Mouse (Mus musculus): ENCODE data around the gene Dnajb4. TPM values are rescaled to one million over a fixed set of nuclear protein-coding genes. Genes with fewer than 3 reads are reported as not detected.
"Not testable (repeated sequence)": the region's sequence is repeated elsewhere in the genome, so short reads cannot be mapped to it uniquely, and the experiment has no call there.

The Dnajb4 gene
- polyA plus RNA-seq, 1 experiment from 2014 or later: 41.3 TPM

GRCm38 (mm10) chr3:152151725-152152482 lies 58.2 kb downstream of the Dnajb4 start:
- no peaks in the 10 kb centered on the region for H3K9me3 ChIP-seq (ENCODE audit: control insufficient read depth, low read length)
- H3K4me1 ChIP-seq (ENCODE audit: control insufficient read depth, insufficient read depth, low read length): no peaks in the 10 kb centered on the region
- WGBS: 64% methylated on average over 29 of the region's 29 CpGs
- ATAC-seq (ENCODE audit: low FRiP score, low TSS enrichment): peak; percentile 20; the same call in 1 of the 2 replicates
- no peaks in the 10 kb centered on the region for H3K36me3 ChIP-seq (ENCODE audit: control insufficient read depth, insufficient read depth, low read length)
- DNase-seq: peak; percentile 31
- 0 out of 2 replicates have a peak overlapping the region, but pooled peaks have one; percentile 0 for H3K4me3 ChIP-seq (replicated peaks; ENCODE audit: low read depth, low read length)
- H3K27me3 ChIP-seq (ENCODE audit: control insufficient read depth, insufficient read depth, low read length): no peaks in the 10 kb centered on the region
- H3K9ac ChIP-seq (replicated peaks; ENCODE audit: low read length): no peak overlapping the region
- peak overlapping the region; percentile 27 for H3K4me2 ChIP-seq (ENCODE audit: low read length)
- H3K27ac ChIP-seq (replicated peaks; ENCODE audit: low read depth, low read length): no peak overlapping the region

GRCm38 (mm10) chr3:152149863-152150262 lies 60.2 kb downstream of the Dnajb4 start:
- no peak for ATAC-seq (ENCODE audit: low FRiP score, low TSS enrichment)
- WGBS: 69% methylated on average over 3 of the region's 3 CpGs

GRCm38 (mm10) chr3:152149449-152149848 lies 60.7 kb downstream of the Dnajb4 start:
- WGBS: 82% methylated on average over 7 of the region's 7 CpGs

More at GRCm38 (mm10) chr3:152149863-152150262, 60.2 kb downstream of the Dnajb4 start:
- Histone ChIP-seq H3K4me1 (ENCODE audit: control insufficient read depth, insufficient read depth, low read length) (no peaks in the 10 kb centered on the region), H3K27ac (replicated peaks; ENCODE audit: low read depth, low read length) (no peak overlapping the region), H3K36me3 (ENCODE audit: control insufficient read depth, insufficient read depth, low read length) (no peaks in the 10 kb centered on the region), H3K9ac (replicated peaks; ENCODE audit: low read length) (no peak overlapping the region), H3K9me3 (ENCODE audit: control insufficient read depth, low read length) (no peaks in the 10 kb centered on the region), H3K27me3 (ENCODE audit: control insufficient read depth, insufficient read depth, low read length) (no peaks in the 10 kb centered on the region), H3K4me3 (replicated peaks; ENCODE audit: low read depth, low read length) (no peak overlapping the region), H3K4me2 (ENCODE audit: low read length) (no peak overlapping the region)
- no peak for DNase-seq

GRCm38 (mm10) chr3:152147085-152147831 lies 62.8 kb downstream of the Dnajb4 start:
- Histone ChIP-seq H3K9me3 (ENCODE audit: control insufficient read depth, low read length) (no peaks in the 10 kb centered on the region), H3K4me1 (ENCODE audit: control insufficient read depth, insufficient read depth, low read length) (no peaks in the 10 kb centered on the region), H3K9ac (replicated peaks; ENCODE audit: low read length) (no peak overlapping the region), H3K36me3 (ENCODE audit: control insufficient read depth, insufficient read depth, low read length) (no peaks in the 10 kb centered on the region), H3K27ac (replicated peaks; ENCODE audit: low read depth, low read length) (no peak overlapping the region), H3K4me2 (ENCODE audit: low read length) (no peak overlapping the region), H3K27me3 (ENCODE audit: control insufficient read depth, insufficient read depth, low read length) (no peaks in the 10 kb centered on the region), H3K4me3 (replicated peaks; ENCODE audit: low read depth, low read length) (no peak overlapping the region)
- ATAC-seq (ENCODE audit: low FRiP score, low TSS enrichment) (no peak), DNase-seq (no peak)
- 77% methylated on average over 12 of the region's 12 CpGs for WGBS

More at GRCm38 (mm10) chr3:152149449-152149848, 60.7 kb downstream of the Dnajb4 start:
- no peak overlapping the region for H3K27ac ChIP-seq (replicated peaks; ENCODE audit: low read depth, low read length)
- H3K27me3 ChIP-seq (ENCODE audit: control insufficient read depth, insufficient read depth, low read length): no peaks in the 10 kb centered on the region
- H3K4me1 ChIP-seq (ENCODE audit: control insufficient read depth, insufficient read depth, low read length): no peaks in the 10 kb centered on the region
- ATAC-seq (ENCODE audit: low FRiP score, low TSS enrichment): no peak
- H3K4me3 ChIP-seq (replicated peaks; ENCODE audit: low read depth, low read length): no peak overlapping the region
- no peaks in the 10 kb centered on the region for H3K36me3 ChIP-seq (ENCODE audit: control insufficient read depth, insufficient read depth, low read length)
- H3K9ac ChIP-seq (replicated peaks; ENCODE audit: low read length): no peak overlapping the region
- no peak for DNase-seq
- no peak overlapping the region for H3K4me2 ChIP-seq (ENCODE audit: low read length)
- no peaks in the 10 kb centered on the region for H3K9me3 ChIP-seq (ENCODE audit: control insufficient read depth, low read length)

- no peaks in the 10 kb centered on the region for H3K9me3 ChIP-seq (ENCODE audit: control insufficient read depth, low read length)
- ATAC-seq (ENCODE audit: low FRiP score, low TSS enrichment) (no peak; the same call in 1 of the 2 replicates), DNase-seq (no peak)
- H3K4me1 ChIP-seq (ENCODE audit: control insufficient read depth, insufficient read depth, low read length): no peaks in the 10 kb centered on the region
- no peak overlapping the region for H3K9ac ChIP-seq (replicated peaks; ENCODE audit: low read length)
- no peaks in the 10 kb centered on the region for H3K27me3 ChIP-seq (ENCODE audit: control insufficient read depth, insufficient read depth, low read length)
- WGBS: 71% methylated on average over 2 of the region's 2 CpGs
- no peaks in the 10 kb centered on the region for H3K36me3 ChIP-seq (ENCODE audit: control insufficient read depth, insufficient read depth, low read length)
- no peak overlapping the region for H3K4me3 ChIP-seq (replicated peaks; ENCODE audit: low read depth, low read length)
- H3K4me2 ChIP-seq (ENCODE audit: low read length): no peak overlapping the region
- no peak overlapping the region for H3K27ac ChIP-seq (replicated peaks; ENCODE audit: low read depth, low read length)
Measured at GRCm38 (mm10) chr3:152145186-152145585, 64.9 kb downstream of the Dnajb4 start.

GRCm38 (mm10) chr3:152142989-152143695 lies 67.0 kb downstream of the Dnajb4 start:
- Histone ChIP-seq H3K27ac (replicated peaks; ENCODE audit: low read depth, low read length) (no peak overlapping the region), H3K9ac (replicated peaks; ENCODE audit: low read length) (no peak overlapping the region), H3K36me3 (ENCODE audit: control insufficient read depth, insufficient read depth, low read length) (no peaks in the 10 kb centered on the region), H3K9me3 (ENCODE audit: control insufficient read depth, low read length) (no peaks in the 10 kb centered on the region), H3K27me3 (ENCODE audit: control insufficient read depth, insufficient read depth, low read length) (no peaks in the 10 kb centered on the region), H3K4me2 (ENCODE audit: low read length) (no peak overlapping the region), H3K4me1 (ENCODE audit: control insufficient read depth, insufficient read depth, low read length) (no peaks in the 10 kb centered on the region), H3K4me3 (replicated peaks; ENCODE audit: low read depth, low read length) (no peak overlapping the region)
- no peak for DNase-seq
- no peak for ATAC-seq (ENCODE audit: low FRiP score, low TSS enrichment)
- WGBS: 84% methylated on average over 6 of the region's 6 CpGs

- H3K27ac ChIP-seq (replicated peaks; ENCODE audit: low read depth, low read length): no peak overlapping the region
- 69% methylated on average over 3 of the region's 3 CpGs for WGBS
- DNase-seq: no peak
- no peak overlapping the region for H3K4me3 ChIP-seq (replicated peaks; ENCODE audit: low read depth, low read length)
- ATAC-seq (ENCODE audit: low FRiP score, low TSS enrichment): no peak
- no peak overlapping the region for H3K9ac ChIP-seq (replicated peaks; ENCODE audit: low read length)
- H3K9me3 ChIP-seq (ENCODE audit: control insufficient read depth, low read length): no peaks in the 10 kb centered on the region
- H3K4me1 ChIP-seq (ENCODE audit: control insufficient read depth, insufficient read depth, low read length): no peaks in the 10 kb centered on the region
- H3K27me3 ChIP-seq (ENCODE audit: control insufficient read depth, insufficient read depth, low read length): no peaks in the 10 kb centered on the region
- no peak overlapping the region for H3K4me2 ChIP-seq (ENCODE audit: low read length)
- H3K36me3 ChIP-seq (ENCODE audit: control insufficient read depth, insufficient read depth, low read length): no peaks in the 10 kb centered on the region
Measured at GRCm38 (mm10) chr3:152142146-152142545, 68.0 kb downstream of the Dnajb4 start.

- WGBS: 89% methylated on average over 3 of the region's 3 CpGs
- H3K36me3 ChIP-seq (ENCODE audit: control insufficient read depth, insufficient read depth, low read length): not testable (repeated sequence)
Measured at GRCm38 (mm10) chr3:152139308-152139707, 70.8 kb downstream of the Dnajb4 start.

More at GRCm38 (mm10) chr3:152139308-152139707, 70.8 kb downstream of the Dnajb4 start:
- H3K9me3 ChIP-seq (ENCODE audit: control insufficient read depth, low read length); H3K27ac ChIP-seq (replicated peaks; ENCODE audit: low read depth, low read length); DNase-seq; H3K4me3 ChIP-seq (replicated peaks; ENCODE audit: low read depth, low read length); H3K4me2 ChIP-seq (ENCODE audit: low read length); H3K27me3 ChIP-seq (ENCODE audit: control insufficient read depth, insufficient read depth, low read length); ATAC-seq (ENCODE audit: low FRiP score, low TSS enrichment); H3K4me1 ChIP-seq (ENCODE audit: control insufficient read depth, insufficient read depth, low read length); H3K9ac ChIP-seq (replicated peaks; ENCODE audit: low read length): not testable (repeated sequence)

Measured in midbrain, embryonic 14.5 days (tissue).